Mouse (Mus musculus) midbrain, embryonic 12.5 days (tissue): ENCODE measurements around the gene D930048N14Rik. TPM values are rescaled to one million over a fixed set of nuclear protein-coding genes. Genes with fewer than 3 reads are reported as not detected.
"Not testable (repeated sequence)": the region's sequence is repeated elsewhere in the genome, so short reads cannot be mapped to it uniquely, and the experiment has no call there.

ENCODE experiments used
- ATAC-seq: fragments of 200-750 bp; cut with Nextera tagmentation; 2 replicates; pipeline ENCODE4 v1.8.0; 2017; ENCODE audit warnings: low read depth, moderate TSS enrichment, moderate library complexity; ENCODE audit not compliant: low FRiP score
- H3K27ac ChIP-seq: fragments of 300-500 bp; sonication (generic); replicated peaks from 2 replicates; pipeline ENCODE4 v1.5.1; 2016; ENCODE audit warnings: mild to moderate bottlenecking
- H3K27me3 ChIP-seq: fragments of 300-500 bp; sonication (generic); 2 replicates; pipeline ENCODE4 v1.6.1; 2016; ENCODE audit warnings: mild to moderate bottlenecking
- H3K36me3 ChIP-seq: fragments of 300-500 bp; sonication (generic); 2 replicates; pipeline ENCODE4 v1.6.1; 2016
- H3K4me1 ChIP-seq: fragments of 300-500 bp; sonication (generic); 2 replicates; pipeline ENCODE4 v1.6.1; 2016
- H3K4me2 ChIP-seq: fragments of 300-500 bp; sonication (generic); replicated peaks from 2 replicates; pipeline ENCODE4 v1.6.1; 2016; ENCODE audit warnings: mild to moderate bottlenecking, moderate library complexity
- H3K4me3 ChIP-seq: fragments of 300-500 bp; sonication (generic); 2 replicates; pipeline ENCODE4 v1.5.1; 2016; ENCODE audit warnings: mild to moderate bottlenecking
- H3K9ac ChIP-seq: fragments of 300-500 bp; sonication (generic); replicated peaks from 2 replicates; pipeline ENCODE4 v1.6.1; 2016; ENCODE audit warnings: mild to moderate bottlenecking, moderate library complexity
- H3K9me3 ChIP-seq: fragments of 300-500 bp; sonication (generic); 2 replicates; pipeline ENCODE4 v1.6.1; 2016; ENCODE audit warnings: mild to moderate bottlenecking
- WGBS: fragments of 180-500 bp; shearing (Covaris S2); methylation state at CpG from one replicate; pipeline ENCODE4 v1.1.7; 2016; 5-methylcytosine and 5-hydroxymethylcytosine counted together
- polyA plus RNA-seq: library from polyadenylated mRNA; unstranded; fragments of >200 nt; fragmentation: Nextera tagmentation; extraction: Ambion mirVana; gene quantifications from 2 replicates; pipeline ENCODE4 v1.2.1, GENCODE M21; 2016

D930048N14Rik gene
- polyA plus RNA-seq, 1 experiment from 2014 or later, result 0.51 TPM

DNA sequence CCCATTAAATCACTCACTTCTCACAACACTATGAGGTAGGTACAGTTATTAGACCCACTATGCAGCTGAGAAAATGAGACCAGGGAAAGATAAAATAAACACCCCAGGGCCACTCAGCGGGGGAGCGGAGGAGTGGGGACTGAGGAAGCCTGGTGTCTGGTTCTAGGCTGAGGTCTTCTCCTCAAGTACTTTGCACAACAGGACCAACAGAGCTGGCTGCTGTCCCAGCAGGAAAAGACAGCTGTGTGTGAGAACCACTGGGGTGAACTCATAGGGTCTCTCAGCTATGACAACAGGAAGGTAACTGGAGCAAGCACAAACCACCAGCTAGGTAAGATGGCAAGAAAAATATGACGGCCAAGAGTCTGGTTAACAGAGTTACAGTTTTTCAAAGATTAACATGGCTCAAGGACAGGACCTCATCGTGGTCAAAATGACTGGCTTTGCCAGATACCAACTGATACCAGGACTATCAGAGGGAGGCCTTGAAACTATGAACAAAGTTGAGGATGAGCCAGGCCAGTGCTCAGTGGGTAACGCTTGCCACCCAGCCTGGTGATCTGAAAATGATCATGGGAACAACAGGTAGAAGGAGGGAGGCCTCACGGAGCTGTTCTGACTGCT, 18.5 kb upstream of the D930048N14Rik start:
- no peak overlapping the region for H3K4me3 ChIP-seq
- no peaks in the 10 kb centered on the region for H3K9me3 ChIP-seq
- H3K9ac ChIP-seq, result no peak overlapping the region
- 94% methylated on average over 6 of the region's 6 CpGs for WGBS
- 0 out of 2 replicates have a peak, but pooled peaks cover 2% of the 10 kb centered on the region for H3K27me3 ChIP-seq
- no peak overlapping the region for H3K4me2 ChIP-seq
- H3K36me3 ChIP-seq, result peaks cover 20% of the 10 kb centered on the region
- H3K27ac ChIP-seq, result no peak overlapping the region
- ATAC-seq, result no peak
- peaks cover 14% of the 10 kb centered on the region for H3K4me1 ChIP-seq

GRCm38 (mm10) chr11:51633200-51633599, 17.6 kb upstream of the D930048N14Rik start:
- peaks cover 12% of the 10 kb centered on the region; the same call in 1 of the 2 replicates for H3K27me3 ChIP-seq
- not testable (repeated sequence) for ATAC-seq, H3K9me3 ChIP-seq, H3K4me3 ChIP-seq, H3K4me2 ChIP-seq, H3K9ac ChIP-seq, H3K27ac ChIP-seq
- H3K4me1 ChIP-seq, result peaks cover 21% of the 10 kb centered on the region
- H3K36me3 ChIP-seq, result peaks cover 12% of the 10 kb centered on the region; the same call in 1 of the 2 replicates
- 91% methylated on average over 7 of the region's 7 CpGs for WGBS

GRCm38 (mm10) chr11:51633721-51634120, 17.0 kb upstream of the D930048N14Rik start:
- Histone ChIP-seq H3K9me3 (no peaks in the 10 kb centered on the region), H3K4me3 (no peak overlapping the region), H3K4me1 (peaks cover 21% of the 10 kb centered on the region), H3K36me3 (peaks cover 8% of the 10 kb centered on the region; the same call in 1 of the 2 replicates), H3K9ac (no peak overlapping the region), H3K27ac (no peak overlapping the region), H3K27me3 (peaks cover 12% of the 10 kb centered on the region; the same call in 1 of the 2 replicates), H3K4me2 (no peak overlapping the region)
- no peak for ATAC-seq
- 98% methylated on average over 3 of the region's 3 CpGs for WGBS

DNA sequence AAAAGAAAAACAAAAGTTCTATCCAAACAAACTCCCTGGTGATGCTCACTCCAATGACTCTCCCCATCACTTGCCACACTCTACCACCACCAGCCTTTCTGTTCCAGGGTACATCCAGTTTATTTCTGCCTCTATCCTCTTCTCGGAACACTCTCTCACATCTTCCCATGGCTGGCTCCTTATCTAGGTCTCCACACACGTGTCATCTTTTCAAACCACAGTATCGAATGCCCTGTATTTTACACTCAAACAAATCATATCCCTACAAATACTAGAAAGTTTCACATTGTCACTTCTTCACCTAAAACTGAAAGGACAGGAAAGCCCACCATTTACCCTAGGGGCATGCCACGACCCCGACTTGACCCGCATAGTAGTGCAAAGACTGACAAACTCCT, 15.6 kb upstream of the D930048N14Rik start:
- Histone ChIP-seq H3K4me1 (peaks cover 21% of the 10 kb centered on the region), H3K4me2 (peak overlapping the region; percentile 91), H3K36me3 (no peaks in the 10 kb centered on the region), H3K9ac (peak overlapping the region; percentile 79), H3K27ac (peak overlapping the region; percentile 71; the same call in 1 of the 2 replicates), H3K27me3 (peaks cover 12% of the 10 kb centered on the region; the same call in 1 of the 2 replicates), H3K4me3 (peak overlapping the region; percentile 75), H3K9me3 (no peaks in the 10 kb centered on the region)
- no peak for ATAC-seq
- WGBS, result 21% methylated on average over 6 of the region's 6 CpGs

DNA sequence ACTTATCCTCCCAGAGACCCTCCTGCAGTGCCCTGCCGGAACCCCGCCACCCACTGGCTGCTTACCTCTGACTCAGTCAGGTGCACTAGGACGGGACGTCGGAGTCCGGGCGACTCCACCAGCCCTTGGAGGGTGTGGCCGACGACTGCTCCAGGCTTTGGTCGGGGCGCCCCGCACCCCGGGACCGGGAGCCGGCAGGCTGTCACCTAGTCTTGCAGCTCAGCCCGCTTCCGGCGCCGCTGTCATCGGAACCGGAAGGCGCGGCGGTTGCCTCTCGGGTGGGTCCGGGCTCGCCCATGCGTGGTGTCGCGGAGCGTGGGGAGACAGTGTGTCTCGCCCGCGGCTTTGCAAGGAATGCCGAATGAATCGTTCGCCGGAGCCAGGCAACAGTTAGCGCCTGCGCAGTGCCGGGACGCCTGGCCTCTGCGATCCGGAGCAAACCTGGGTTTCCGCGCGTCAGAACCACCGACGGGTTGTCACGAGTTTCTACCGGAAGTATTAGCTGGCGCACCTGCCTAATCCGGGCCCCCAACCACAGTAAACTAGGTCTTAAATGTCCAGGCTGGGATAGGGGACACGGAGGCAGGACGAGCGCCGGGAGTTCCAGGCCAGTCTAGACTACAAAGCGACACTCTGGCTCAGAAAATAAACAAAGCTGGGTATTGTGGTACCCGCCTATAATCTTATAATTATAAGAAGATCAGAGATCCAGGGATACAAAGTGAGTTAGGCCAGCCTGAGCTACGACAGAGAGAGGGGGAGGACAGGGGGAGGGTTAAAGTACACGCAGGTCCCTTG, 15.0 kb upstream of the D930048N14Rik start, which contains the start of gene Rmnd5b:
TSS of gene Rmnd5b (minus strand) at position 372 of the 798 bp plus-strand sequence.
- Histone ChIP-seq H3K9ac (peak within 1 kb of the TSS; percentile 79), H3K4me2 (peak within 1 kb of the TSS; percentile 91), H3K9me3 (no peaks in the 10 kb centered on the region), H3K4me1 (peaks cover 21% of the 10 kb centered on the region), H3K4me3 (peak within 1 kb of the TSS; percentile 75), H3K27ac (peak within 1 kb of the TSS; percentile 71), H3K36me3 (no peaks in the 10 kb centered on the region), H3K27me3 (peaks cover 12% of the 10 kb centered on the region; the same call in 1 of the 2 replicates)
- ATAC-seq, result peak; percentile 80
- under 1% methylated on average over 61 of the region's 61 CpGs for WGBS

- peak overlapping the region; percentile 91 for H3K4me2 ChIP-seq
- 2% methylated on average over 6 of the region's 6 CpGs for WGBS
- H3K4me3 ChIP-seq, result peak overlapping the region; percentile 75
- H3K4me1 ChIP-seq, result peaks cover 21% of the 10 kb centered on the region
- no peaks in the 10 kb centered on the region for H3K36me3 ChIP-seq
- peak overlapping the region; percentile 79 for H3K9ac ChIP-seq
- H3K27ac ChIP-seq, result peak overlapping the region; percentile 71
- peak; percentile 31; the same call in 1 of the 2 replicates for ATAC-seq
- H3K9me3 ChIP-seq, result no peaks in the 10 kb centered on the region
- H3K27me3 ChIP-seq, result peaks cover 12% of the 10 kb centered on the region; the same call in 1 of the 2 replicates
Measured at GRCm38 (mm10) chr11:51636323-51636684, 14.4 kb upstream of the D930048N14Rik start.

DNA sequence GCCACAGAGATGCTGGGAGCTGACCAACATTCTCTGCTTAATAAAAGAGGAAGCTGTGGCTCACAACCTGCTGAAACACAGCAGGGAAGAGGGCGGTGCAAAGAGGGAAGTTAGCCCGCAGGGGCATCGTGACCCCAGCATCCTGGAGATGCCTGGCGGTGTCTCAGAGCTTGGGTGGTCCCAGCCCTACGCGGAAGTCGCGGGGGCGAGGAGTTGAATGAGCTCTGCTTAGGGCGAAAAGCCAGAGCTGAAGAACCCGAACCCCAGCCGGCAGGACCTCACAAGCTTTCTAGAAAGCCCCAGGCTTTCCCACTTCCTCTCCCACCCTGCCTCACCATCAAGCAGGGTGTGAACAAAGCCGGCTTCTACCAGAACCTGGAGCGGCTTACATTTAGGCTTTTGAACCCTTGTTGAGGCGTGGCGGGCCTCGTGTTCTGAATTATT, 12.8 kb upstream of the D930048N14Rik start:
- Histone ChIP-seq H3K9me3 (no peaks in the 10 kb centered on the region), H3K9ac (no peak overlapping the region; the same call in 1 of the 2 replicates), H3K4me1 (peaks cover 21% of the 10 kb centered on the region), H3K4me2 (peak overlapping the region; percentile 21; the same call in 1 of the 2 replicates), H3K4me3 (no peak overlapping the region), H3K36me3 (no peaks in the 10 kb centered on the region), H3K27me3 (peaks cover 12% of the 10 kb centered on the region; the same call in 1 of the 2 replicates), H3K27ac (no peak overlapping the region)
- ATAC-seq, result no peak
- WGBS, result 4% methylated on average over 17 of the region's 17 CpGs

- H3K27ac ChIP-seq, result no peak overlapping the region
- H3K4me1 ChIP-seq, result peaks cover 21% of the 10 kb centered on the region
- H3K4me3 ChIP-seq, result no peak overlapping the region
- 70% methylated on average over 5 of the region's 5 CpGs for WGBS
- H3K27me3 ChIP-seq, result peaks cover 12% of the 10 kb centered on the region; the same call in 1 of the 2 replicates
- no peaks in the 10 kb centered on the region for H3K36me3 ChIP-seq
- H3K4me2 ChIP-seq, result no peak overlapping the region
- no peak overlapping the region for H3K9ac ChIP-seq
- ATAC-seq, result no peak
- no peaks in the 10 kb centered on the region for H3K9me3 ChIP-seq
Measured at GRCm38 (mm10) chr11:51638497-51638896, 12.3 kb upstream of the D930048N14Rik start.

DNA sequence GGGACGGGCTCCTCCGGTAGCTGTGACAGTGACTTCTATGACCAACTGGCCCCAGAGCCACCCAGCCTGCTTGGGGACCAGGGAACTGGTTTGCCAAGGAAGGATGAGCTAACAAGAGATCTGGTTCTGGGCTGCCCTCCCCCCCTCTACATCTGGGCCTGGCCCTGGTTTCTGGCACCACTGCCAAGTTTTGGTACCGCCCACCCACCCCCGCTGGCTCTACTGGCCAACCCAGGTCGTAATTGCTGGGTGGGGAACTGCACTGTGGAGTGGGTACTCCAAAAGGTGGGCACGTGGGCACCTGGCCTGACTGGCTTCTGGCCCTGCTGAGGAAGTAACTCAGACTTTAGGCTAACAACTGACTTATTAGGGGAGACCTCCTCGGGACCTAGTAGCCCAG, 10.0 kb upstream of the D930048N14Rik start:
- Histone ChIP-seq H3K4me1 (peaks cover 13% of the 10 kb centered on the region), H3K27me3 (peaks cover 12% of the 10 kb centered on the region; the same call in 1 of the 2 replicates)
- no peak for ATAC-seq

DNA sequence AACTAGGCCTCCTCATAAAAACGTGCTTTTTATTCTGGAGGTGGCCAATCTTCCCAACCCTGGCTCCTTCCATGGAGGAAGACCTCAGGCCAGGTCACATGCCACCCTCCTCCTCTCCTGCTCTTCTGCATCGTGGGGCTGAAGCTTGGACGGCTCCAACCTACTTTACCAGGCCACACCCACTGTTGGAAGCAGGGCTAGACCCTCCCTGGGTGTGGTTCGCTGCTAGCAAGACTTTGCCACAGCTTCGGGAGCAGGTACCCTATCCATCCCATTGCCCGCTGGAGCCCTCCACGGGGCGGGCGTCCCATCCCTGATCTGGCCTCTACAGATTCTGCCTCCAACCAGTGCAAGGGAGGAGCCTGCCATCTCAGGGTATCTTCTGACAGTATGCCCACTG, 7.6 kb upstream of the D930048N14Rik start:
- H3K36me3 ChIP-seq, result 0 out of 2 replicates have a peak, but pooled peaks cover 3% of the 10 kb centered on the region
- H3K4me1 ChIP-seq, result peaks cover 4% of the 10 kb centered on the region
- WGBS, result 75% methylated on average over 9 of the region's 9 CpGs
- H3K27me3 ChIP-seq, result peaks cover under 1% of the 10 kb centered on the region; the same call in 1 of the 2 replicates
- H3K9me3 ChIP-seq, result no peaks in the 10 kb centered on the region
- H3K27ac ChIP-seq, result no peak overlapping the region
- H3K4me3 ChIP-seq, result no peak overlapping the region
- no peak for ATAC-seq
- no peak overlapping the region for H3K4me2 ChIP-seq
- H3K9ac ChIP-seq, result no peak overlapping the region

More for the DNA sequence above, 10.0 kb upstream of the D930048N14Rik start:
- no peak overlapping the region for H3K4me2 ChIP-seq
- no peak overlapping the region for H3K9ac ChIP-seq
- H3K9me3 ChIP-seq, result no peaks in the 10 kb centered on the region
- 90% methylated on average over 7 of the region's 7 CpGs for WGBS
- no peak overlapping the region for H3K4me3 ChIP-seq
- H3K27ac ChIP-seq, result no peak overlapping the region
- 0 out of 2 replicates have a peak, but pooled peaks cover 3% of the 10 kb centered on the region for H3K36me3 ChIP-seq

DNA sequence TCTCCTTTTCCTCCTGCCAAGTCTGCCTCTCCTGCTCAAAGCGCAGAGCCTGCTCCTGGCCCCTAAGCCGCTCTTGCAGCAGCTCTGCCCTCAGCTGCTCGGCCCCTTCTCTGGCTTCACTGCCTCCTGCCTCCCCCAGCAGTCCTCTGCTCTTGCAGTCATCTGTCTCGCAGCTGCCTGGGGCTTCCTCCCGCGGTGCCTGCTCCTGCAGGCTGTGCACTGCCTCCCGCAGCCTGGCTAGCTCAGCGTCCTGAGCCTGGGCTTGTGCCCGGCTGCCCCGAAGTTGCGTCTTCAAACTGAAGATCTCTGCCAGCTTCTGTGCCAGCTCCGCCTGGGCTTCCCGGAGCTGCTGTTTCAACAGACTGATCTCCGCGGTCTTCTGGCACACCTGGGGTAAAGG, 7.0 kb upstream of the D930048N14Rik start:
- ATAC-seq, result no peak
- 62% methylated on average over 15 of the region's 15 CpGs for WGBS
- no peak overlapping the region for H3K4me2 ChIP-seq

More for the DNA sequence above, 7.0 kb upstream of the D930048N14Rik start:
- H3K9ac ChIP-seq, result no peak overlapping the region
- H3K9me3 ChIP-seq, result no peaks in the 10 kb centered on the region
- 0 out of 2 replicates have a peak, but pooled peaks cover 3% of the 10 kb centered on the region for H3K36me3 ChIP-seq
- H3K27ac ChIP-seq, result no peak overlapping the region
- peaks cover 9% of the 10 kb centered on the region for H3K4me1 ChIP-seq
- H3K4me3 ChIP-seq, result no peak overlapping the region
- H3K27me3 ChIP-seq, result no peaks in the 10 kb centered on the region; the same call in 1 of the 2 replicates
